Mouse (Mus musculus) thymus, postnatal 25 days (tissue): ENCODE measurements around the gene Cd247.

Experiments
- DNase-seq: peaks from one replicate; pipeline ENCODE4 v3.0.0; 2022

Gene Cd247

GRCm38 (mm10) chr1:165925207-165925606, 136.7 kb downstream of the Cd247 start:
- no peak for DNase-seq
